Mouse (Mus musculus): ENCODE data around the gene Prlhr. TPM values are rescaled to one million over a fixed set of nuclear protein-coding genes. Genes with fewer than 3 reads are reported as not detected.

Prlhr gene
- polyA plus RNA-seq (2017; shearing (Covaris generic)), result not detected

GRCm38 (mm10) chr19:60468254-60468762 is at the start of gene Prlhr:
TSS of gene Prlhr (minus strand) at chr19:60468304.

Other genes with a start within 250 kb of the Prlhr start
- gene Fam204a, start 241.6 kb downstream of the Prlhr start, polyA plus RNA-seq (2017; shearing (Covaris generic)), result 48.8 TPM
- 36.4 TPM for gene Cacul1, start 112.7 kb upstream of the Prlhr start, polyA plus RNA-seq (2017; shearing (Covaris generic))

All from CD4-positive, CD25-positive, alpha-beta regulatory T cell (primary cell).